Comparison of ENCODE assay signal across 19 mouse cellular contexts in genomic region chr16:30879878-30880277, GRCm38 (mm10).
A peak's percentile ranks its signal among the peaks of the same experiment; 100 is the strongest.
DNase-seq lines count a peak whose midpoint lies in the region; TF ChIP-seq lines count a peak whose summit lies in the region.
"Had no signal": no experiment of that assay in that cellular context is flagged by ENCODE, and none has a peak within 500 bp of the region (broad histone marks: within the 10 kb centered on the region; RNA-seq: fewer than 3 reads in every experiment).

No protein-coding gene starts in this region.

- DNase-seq in ES-CJ7 (ENCODE audit: low read depth, low spot score) (peak; percentile 48), R1 (ENCODE audit: low read depth, low spot score) (peak; percentile 53), ZHBTc4 (ENCODE audit: low read depth, low spot score) (peak; percentile 64)
- no peak for DNase-seq in gastrocnemius, adult 2 months
- DNase-seq in cerebellum, postnatal 4 days (ENCODE audit: low spot score in 2 of 2): no peak
- DNase-seq in frontal cortex, postnatal 14 days (ENCODE audit: low spot score in 2 of 2): no peak
- DNase-seq: adrenal gland, adult 2 months; adrenal gland, adult 8-10 months; adrenal gland, postnatal 10 days; adrenal gland, postnatal 14 days; adrenal gland, postnatal 25 days; adrenal gland, postnatal 36 days; B cell, adult 2 months; cerebellum, adult 11 months; cerebellum, adult 11-12 months; cerebellum, adult 18-20 months; cerebellum, adult 2 months; cerebellum, adult 8-10 months; cerebellum, adult 9-10 months had no signal

- intact Hi-C loops in gastrocnemius, adult 2 months (cut with DNase I): loop anchor here (5.0 kb wide), 1 partner anchor 47 kb away; no protein-coding TSS in a partner anchor

- H3K27ac ChIP-seq in gastrocnemius, adult 2 months: no peak overlapping the region

- TF ChIP-seq CTCF in gastrocnemius, adult 2 months (IDR thresholded peaks at IDR 0.05): no peak

- no peak overlapping the region for H3K4me3 ChIP-seq in gastrocnemius, adult 2 months

Comparison
In these comparisons a context has a peak if more than half of its experiments do, and no peak if none do; other contexts are left out.
1. DNase-seq: peak in ES-CJ7 (single experiment), R1 (single experiment) and ZHBTc4 (single experiment); none in gastrocnemius, adult 2 months (single experiment), cerebellum, postnatal 4 days (0 of 2) and frontal cortex, postnatal 14 days (0 of 2).